Mouse (Mus musculus) spleen, adult 2 months (tissue): ENCODE data around the gene Col17a1.

ENCODE experiments used
- CTCF ChIP-seq: fragments of 200-500 bp; IDR thresholded peaks from 2 replicates; pipeline ENCODE4 v1.5.1; 2011; ENCODE audit warnings: mild to moderate bottlenecking, inconsistent platforms; ENCODE audit not compliant: insufficient read depth, insufficient read length, insufficient replicate concordance; ENCODE audit errors: extremely low read depth
- POLR2A ChIP-seq: fragments of 200-500 bp; IDR thresholded peaks from 2 replicates; pipeline ENCODE4 v1.6.1; 2011; ENCODE audit warnings: low read depth, low read length, inconsistent platforms

DNA sequence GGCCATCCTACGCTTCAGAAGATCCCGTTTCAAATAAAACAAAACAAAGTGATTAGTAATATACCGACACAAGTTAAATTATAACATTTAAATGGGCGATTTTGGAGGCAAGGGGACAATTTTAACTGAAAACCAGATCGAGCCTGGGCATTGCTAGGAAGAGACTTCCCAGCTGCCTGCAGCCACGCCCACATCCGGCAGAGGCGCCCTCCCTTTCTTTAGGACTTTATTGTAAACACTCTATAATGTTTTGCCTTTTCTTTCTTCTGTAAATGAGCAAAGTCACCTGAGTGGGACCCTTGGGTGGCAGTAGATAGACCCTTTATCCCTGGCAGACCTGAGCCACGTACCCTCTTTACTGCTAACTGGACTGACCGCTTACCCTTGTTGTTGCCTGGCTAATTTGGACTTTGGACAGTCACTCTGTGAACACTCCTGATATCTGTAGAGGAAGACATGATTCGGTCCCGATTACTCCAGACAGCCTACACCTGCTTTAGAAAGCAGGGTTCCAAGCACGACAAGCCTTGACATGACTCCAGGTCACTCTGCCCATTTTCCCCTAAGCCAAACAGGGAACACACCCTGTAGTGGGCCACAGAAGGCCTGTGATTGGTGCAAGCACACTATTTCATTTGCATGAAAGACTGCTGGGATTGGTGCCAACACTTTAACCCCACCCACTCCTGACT is 13.3 kb upstream of the Col17a1 start:
- TF ChIP-seq CTCF (no peak), POLR2A (no peak)
